ENCODE assay signal across 8 mouse cellular contexts in the genomic region with DNA sequence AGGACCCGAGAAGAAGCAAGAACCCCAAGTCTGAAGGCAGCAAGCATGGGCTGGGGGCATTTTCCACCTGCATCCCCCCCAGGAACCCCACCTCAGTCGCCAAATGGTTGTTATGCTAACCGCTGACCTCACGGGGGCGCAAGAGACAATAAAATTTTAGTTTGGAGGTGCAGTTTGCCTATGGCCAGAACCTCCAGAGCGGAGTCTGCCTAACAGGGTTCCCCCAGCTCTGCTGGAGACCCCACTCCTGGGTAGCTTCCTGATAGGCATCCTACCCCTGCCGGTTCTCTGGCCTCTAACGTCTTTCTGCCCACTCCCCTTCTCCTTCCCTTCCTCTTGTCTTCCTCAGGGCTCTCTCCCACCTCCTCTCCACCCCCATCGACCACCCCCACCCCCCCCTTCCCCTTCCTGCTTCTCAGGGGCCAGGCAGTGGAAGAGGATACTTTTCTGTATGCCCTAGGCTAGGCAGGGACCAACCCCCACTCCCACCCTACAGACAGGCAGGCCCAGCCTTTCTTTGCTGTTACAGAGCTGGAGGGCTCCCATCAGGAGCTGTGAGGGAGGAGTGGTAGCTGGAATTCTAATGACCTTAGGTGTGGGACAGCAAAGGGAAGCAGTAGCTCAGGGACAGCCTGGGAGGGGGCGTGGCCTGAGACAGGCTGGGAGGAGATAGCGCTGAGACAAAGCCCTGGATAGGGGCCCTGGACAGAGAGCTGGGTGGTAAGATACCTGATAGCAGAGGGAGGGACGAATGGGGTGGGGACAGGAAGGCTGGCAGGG. TPM values are rescaled to one million over a fixed set of nuclear protein-coding genes. Genes with fewer than 3 reads are reported as not detected.
DNase-seq lines count a peak whose midpoint lies in the region; ATAC-seq and TF ChIP-seq lines count a peak whose summit lies in the region.

No protein-coding gene starts in this region.

- peak; percentile 86 for ATAC-seq in embryonic facial prominence, embryonic 13.5 days (ENCODE audit: insufficient number of reproducible peaks, insufficient read depth, low FRiP score, low TSS enrichment, low read depth)
- peak; percentile 86 for ATAC-seq in heart, postnatal 0 days (ENCODE audit: insufficient read depth, low read depth)
- peak; percentile 92 for ATAC-seq in lung, embryonic 16.5 days (ENCODE audit: low read depth)

- peak overlapping the region; percentile 49 for H3K4me2 ChIP-seq in embryonic facial prominence, embryonic 13.5 days
- H3K4me2 ChIP-seq in heart, postnatal 0 days (ENCODE audit: low read depth, low read length): peak overlapping the region; percentile 18; the same call in 1 of the 2 replicates
- peak overlapping the region; percentile 34 for H3K4me2 ChIP-seq in lung, embryonic 16.5 days (ENCODE audit: low read depth, low read length)

- TF ChIP-seq CTCF in ES-Bruce4 (IDR thresholded peaks at IDR 0.05; ENCODE audit: low read depth, low read length): peak; percentile 55
- TF ChIP-seq CTCF in heart, postnatal 0 days (IDR thresholded peaks at IDR 0.05; ENCODE audit: low read depth): peak; percentile 75

- H3K27me3 ChIP-seq in ES-Bruce4 (ENCODE audit: control insufficient read depth, insufficient read depth, low read length, poor library complexity, severe bottlenecking): no peaks in the 10 kb centered on the region
- H3K27me3 ChIP-seq in embryonic facial prominence, embryonic 13.5 days: no peaks in the 10 kb centered on the region
- H3K27me3 ChIP-seq in heart, postnatal 0 days (ENCODE audit: control insufficient read depth, insufficient read depth, low read length): no peaks in the 10 kb centered on the region
- no peaks in the 10 kb centered on the region for H3K27me3 ChIP-seq in lung, embryonic 16.5 days (ENCODE audit: control insufficient read depth, insufficient read depth, low read depth, low read length)

- H3K27ac ChIP-seq in ES-Bruce4 (ENCODE audit: insufficient read depth, low read length): peak overlapping the region; percentile 74
- peak overlapping the region; percentile 90 for H3K27ac ChIP-seq in embryonic facial prominence, embryonic 13.5 days
- H3K27ac ChIP-seq in heart, postnatal 0 days (ENCODE audit: low read depth): no peak overlapping the region
- H3K27ac ChIP-seq in lung, embryonic 16.5 days (ENCODE audit: low read length): peak overlapping the region; percentile 82

- peak; percentile 59 for DNase-seq in adrenal gland, postnatal 25 days
- DNase-seq in heart, postnatal 0 days (ENCODE audit: low spot score): peak; percentile 38
- DNase-seq in kidney, postnatal 4 days: peak; percentile 71 to 74
- DNase-seq in retina, postnatal 1 day: peak; percentile 76
- DNase-seq in urinary bladder, postnatal 36 days (ENCODE audit: low spot score in 2 of 2): peak; percentile 29 to 32

- TF ChIP-seq POLR2A in ES-Bruce4 (IDR thresholded peaks at IDR 0.05; ENCODE audit: insufficient read depth, low read length): no peak

- no peaks in the 10 kb centered on the region for H3K9me3 ChIP-seq in ES-Bruce4 (replicated peaks; ENCODE audit: control insufficient read depth, insufficient read depth, low read length, poor library complexity, severe bottlenecking)
- no peaks in the 10 kb centered on the region for H3K9me3 ChIP-seq in embryonic facial prominence, embryonic 13.5 days
- H3K9me3 ChIP-seq in heart, postnatal 0 days (replicated peaks; ENCODE audit: control insufficient read depth, low read length): no peaks in the 10 kb centered on the region
- H3K9me3 ChIP-seq in lung, embryonic 16.5 days (ENCODE audit: control insufficient read depth, low read length): no peaks in the 10 kb centered on the region

- H3K9ac ChIP-seq in ES-Bruce4 (ENCODE audit: low read depth, poor library complexity, severe bottlenecking): peak overlapping the region; percentile 47; the same call in 1 of the 2 replicates
- H3K9ac ChIP-seq in embryonic facial prominence, embryonic 13.5 days: peak overlapping the region; percentile 59
- no peak overlapping the region for H3K9ac ChIP-seq in heart, postnatal 0 days (replicated peaks; ENCODE audit: low read depth, low read length)
- peak overlapping the region; percentile 35 for H3K9ac ChIP-seq in lung, embryonic 16.5 days (ENCODE audit: low read length)

- H3K4me3 ChIP-seq in ES-Bruce4 (ENCODE audit: low read depth, low read length): no peak overlapping the region
- H3K4me3 ChIP-seq in embryonic facial prominence, embryonic 13.5 days: peak overlapping the region; percentile 13
- no peak overlapping the region for H3K4me3 ChIP-seq in heart, postnatal 0 days (ENCODE audit: low read depth, low read length)
- no peak overlapping the region for H3K4me3 ChIP-seq in lung, embryonic 16.5 days (ENCODE audit: low read length)

- H3K36me3 ChIP-seq in ES-Bruce4 (ENCODE audit: control insufficient read depth, insufficient read depth, low read length, poor library complexity, severe bottlenecking): no peaks in the 10 kb centered on the region
- H3K36me3 ChIP-seq in embryonic facial prominence, embryonic 13.5 days: no peaks in the 10 kb centered on the region
- H3K36me3 ChIP-seq in heart, postnatal 0 days (replicated peaks; ENCODE audit: control insufficient read depth, insufficient read depth, low read length): no peaks in the 10 kb centered on the region
- no peaks in the 10 kb centered on the region for H3K36me3 ChIP-seq in lung, embryonic 16.5 days (ENCODE audit: control insufficient read depth, insufficient read depth, low read length)

- H3K4me1 ChIP-seq in ES-Bruce4 (ENCODE audit: control insufficient read depth, insufficient read depth, low read length): peaks cover 10% of the 10 kb centered on the region
- H3K4me1 ChIP-seq in embryonic facial prominence, embryonic 13.5 days: peaks cover 24% of the 10 kb centered on the region
- no peaks in the 10 kb centered on the region for H3K4me1 ChIP-seq in heart, postnatal 0 days (ENCODE audit: control insufficient read depth, insufficient read depth)
- H3K4me1 ChIP-seq in lung, embryonic 16.5 days (replicated peaks; ENCODE audit: control insufficient read depth, insufficient read depth, low read length): peaks cover 11% of the 10 kb centered on the region; the same call in 1 of the 2 replicates

- TF ChIP-seq EP300 in ES-Bruce4 (IDR thresholded peaks at IDR 0.05; ENCODE audit: insufficient read depth, low read depth, low read length): no peak
- no peak for TF ChIP-seq EP300 in heart, postnatal 0 days (IDR thresholded peaks at IDR 0.05; ENCODE audit: low read depth)

- under 1% methylated on average over 12 of the region's 12 CpGs for WGBS in embryonic facial prominence, embryonic 13.5 days
- WGBS in heart, postnatal 0 days: 4% methylated on average over 12 of the region's 12 CpGs
- WGBS in lung, embryonic 16.5 days: 2% methylated on average over 12 of the region's 12 CpGs

RNA-seq across cellular contexts. Expression of gene Igf2, which starts 55.8 kb away (rescaled TPM):
- 272 and 297 TPM in 2 replicates for polyA plus RNA-seq in ES-Bruce4 (2011; ENCODE audit: insufficient read depth, insufficient read length, low read depth, missing spikeins)
- total RNA-seq in adrenal gland, postnatal 25 days (2021): 6.7 and 7.9 TPM in 2 replicates
- polyA plus RNA-seq in embryonic facial prominence, embryonic 13.5 days (2015; fragmentation: Nextera tagmentation; extraction: Ambion mirVana): 634 and 679 TPM in 2 replicates
- total RNA-seq in heart, postnatal 0 days (2014; rRNA removed; ENCODE audit: low replicate concordance): 1,317 and 1,642 TPM in 2 replicates
- 950 and 1,040 TPM in 2 replicates for polyA plus RNA-seq in heart, postnatal 0 days (2015; fragmentation: Nextera tagmentation; extraction: Ambion mirVana)
- 457 and 496 TPM in 2 replicates for polyA plus RNA-seq in lung, embryonic 16.5 days (2015; fragmentation: Nextera tagmentation; extraction: Ambion mirVana)

RNA-seq across cellular contexts. Expression of gene Gm49394, which starts 58.9 kb away (rescaled TPM):
- 0.34 and 0.37 TPM in 2 replicates for polyA plus RNA-seq in ES-Bruce4 (2011; ENCODE audit: insufficient read depth, insufficient read length, low read depth, missing spikeins)
- not detected in 2 replicates for total RNA-seq in adrenal gland, postnatal 25 days (2021)
- 0.10 TPM in 1 of 2 replicates, not detected in the other for polyA plus RNA-seq in embryonic facial prominence, embryonic 13.5 days (2015; fragmentation: Nextera tagmentation; extraction: Ambion mirVana)
- not detected in 2 replicates for total RNA-seq in heart, postnatal 0 days (2014; rRNA removed; ENCODE audit: low replicate concordance)
- polyA plus RNA-seq in heart, postnatal 0 days (2015; fragmentation: Nextera tagmentation; extraction: Ambion mirVana): not detected in 2 replicates
- not detected in 2 replicates for polyA plus RNA-seq in lung, embryonic 16.5 days (2015; fragmentation: Nextera tagmentation; extraction: Ambion mirVana)
